Mouse (Mus musculus): ENCODE data around the gene Acadm.
A peak's percentile ranks its signal among the peaks of the same experiment; 100 is the strongest.

DNA sequence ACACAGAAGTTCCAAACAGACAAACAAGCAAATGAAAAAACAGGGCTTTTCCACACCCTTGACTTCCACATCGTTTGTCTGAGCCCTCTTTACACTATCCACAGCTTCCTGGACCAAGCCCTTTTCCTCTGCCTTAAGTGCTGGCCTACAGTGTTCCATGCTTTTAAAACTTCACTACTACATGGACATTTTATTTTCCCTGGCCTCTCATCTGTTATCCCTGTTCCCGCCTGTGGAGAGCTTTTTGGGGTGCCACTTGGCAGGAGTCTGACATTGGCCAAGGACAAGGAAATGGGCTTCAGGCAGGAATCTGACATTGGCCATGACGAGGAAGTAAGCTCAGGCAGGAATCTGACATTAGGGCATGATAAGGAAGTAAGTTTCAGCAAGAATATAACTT, 41.8 kb downstream of the Acadm start:
- TF ChIP-seq CTCF (conservative IDR thresholded peaks at IDR 0.05 in 1 of 2, IDR thresholded peaks at IDR 0.05 in 1 of 2; ENCODE audit: low read depth in 2 of 2, low read length in 2 of 2) (no peak), ZKSCAN1 (IDR thresholded peaks at IDR 0.05; ENCODE audit: borderline replicate concordance, low read depth, low read length) (no peak), SIN3A (IDR thresholded peaks at IDR 0.05; ENCODE audit: low read length) (no peak), POLR2A (IDR thresholded peaks at IDR 0.05; ENCODE audit: low read depth, low read length) (no peak), HCFC1 (IDR thresholded peaks at IDR 0.05; ENCODE audit: low read depth, low read length) (no peak), ZMIZ1 (IDR thresholded peaks at IDR 0.05; ENCODE audit: low read depth, low read length) (0 out of 2 replicates have a peak, but pooled peaks have one; percentile 53), USF1 (IDR thresholded peaks at IDR 0.05; ENCODE audit: low read depth, low read length) (no peak), MEF2A (IDR thresholded peaks at IDR 0.05; ENCODE audit: borderline replicate concordance, low read depth, low read length) (no peak), TBP (conservative IDR thresholded peaks at IDR 0.05; ENCODE audit: low read depth, low read length) (no peak), POLR2AphosphoS2 (IDR thresholded peaks at IDR 0.05; ENCODE audit: low read depth, low read length) (no peak; the same call in 1 of the 2 replicates), ZC3H11A (IDR thresholded peaks at IDR 0.05; ENCODE audit: low read depth, low read length) (no peak), CHD1 (IDR thresholded peaks at IDR 0.05; ENCODE audit: low read depth, low read length) (no peak), RCOR1 (conservative IDR thresholded peaks at IDR 0.05; ENCODE audit: low read depth, low read length) (no peak)
